Mouse (Mus musculus) cortical plate, adult 2 months (tissue): ENCODE results near the gene Nudt8.

Experiments
- CTCF ChIP-seq: fragments of 200-500 bp; IDR thresholded peaks from 2 replicates; pipeline ENCODE4 v1.5.1; 2011; ENCODE audit warnings: mild to moderate bottlenecking, control low read depth, low read length; ENCODE audit not compliant: insufficient read depth; ENCODE audit errors: extremely low read depth
- POLR2A ChIP-seq: fragments of 200-500 bp; IDR thresholded peaks from 2 replicates; pipeline ENCODE4 v1.6.1; 2011; ENCODE audit warnings: mild to moderate bottlenecking, low read length, control low read depth; ENCODE audit not compliant: insufficient read depth; ENCODE audit errors: extremely low read depth

- TF ChIP-seq CTCF (no peak), POLR2A (no peak)
Observed at GRCm38 (mm10) chr19:3952099-3952498, 48.3 kb upstream of the Nudt8 start.
